Mouse (Mus musculus) CH12.LX (cell line): ENCODE data around the gene Crtc1.

Experiments
- CTCF ChIP-seq, 2 experiments: IDR thresholded peaks in 1 of 2; conservative IDR thresholded peaks in 1 of 2; 2 replicates each; pipeline ENCODE4 v1.5.1; 2011 to 2012; ENCODE audit warnings: low read depth in 2 of 2, low read length in 2 of 2, improper control_type of control experiment in 1 of 2, inconsistent platforms in 1 of 2, mild to moderate bottlenecking in 1 of 2, moderate library complexity in 1 of 2
- ETS1 ChIP-seq: conservative IDR thresholded peaks from 2 replicates; pipeline ENCODE4 v1.6.1; 2012; ENCODE audit warnings: low read depth, mild to moderate bottlenecking, inconsistent platforms, low read length, improper control_type of control experiment, moderate library complexity
- IRF4 ChIP-seq: IDR thresholded peaks from 2 replicates; pipeline ENCODE4 v1.6.1; 2014; ENCODE audit warnings: low read depth, mild to moderate bottlenecking, inconsistent platforms, low read length, improper control_type of control experiment
- MAX ChIP-seq: IDR thresholded peaks from 2 replicates; pipeline ENCODE4 v1.6.1; 2011; ENCODE audit warnings: low read length, improper control_type of control experiment
- MAZ ChIP-seq: IDR thresholded peaks from 2 replicates; pipeline ENCODE4 v1.6.1; 2012; ENCODE audit warnings: low read depth, mild to moderate bottlenecking, inconsistent platforms, low read length, improper control_type of control experiment, moderate library complexity
- MXI1 ChIP-seq: IDR thresholded peaks from 2 replicates; pipeline ENCODE4 v1.6.1; 2011; ENCODE audit warnings: mild to moderate bottlenecking, low read depth, low read length, improper control_type of control experiment
- SIN3A ChIP-seq: IDR thresholded peaks from 2 replicates; pipeline ENCODE4 v1.6.1; 2012; ENCODE audit warnings: low read length, improper control_type of control experiment, inconsistent platforms
- TBP ChIP-seq: conservative IDR thresholded peaks from 2 replicates; pipeline ENCODE4 v1.6.1; 2011; ENCODE audit warnings: low read depth, low read length, improper control_type of control experiment

GRCm38 (mm10) chr8:70406427-70407069, 32.8 kb downstream of the Crtc1 start:
- TF ChIP-seq IRF4, result no peak
- TF ChIP-seq MAZ, result no peak
- TF ChIP-seq CTCF (conservative IDR thresholded peaks at IDR 0.05 in 1 of 2, IDR thresholded peaks at IDR 0.05 in 1 of 2; ENCODE audit: low read depth in 2 of 2, low read length in 2 of 2), result no peak
- no peak for TF ChIP-seq ETS1
- TF ChIP-seq TBP, result no peak
- TF ChIP-seq SIN3A, result no peak
- TF ChIP-seq MAX, result no peak
- TF ChIP-seq MXI1, result no peak
